Mouse (Mus musculus): Measurements from ENCODE around the gene Pbx4. TPM values are rescaled to one million over a fixed set of nuclear protein-coding genes. Genes with fewer than 3 reads are reported as not detected.

Gene Pbx4
- polyA plus RNA-seq, 1 experiment, result not detected

GRCm38 (mm10) chr8:69822386-69823191, 9.7 kb upstream of the Pbx4 start, which contains the start of gene Lpar2:
Lpar2 (plus strand) TSS chr8:69822429.
- 2% methylated on average over 32 of the region's 35 CpGs for WGBS
- no peak within 1 kb of the TSS for H3K27ac ChIP-seq (ENCODE audit: insufficient read depth, low read depth, low read length)
- no peak for TF ChIP-seq POLR2A (IDR thresholded peaks at IDR 0.05; ENCODE audit: insufficient read depth, low read depth, low read length)
- TF ChIP-seq CTCF (IDR thresholded peaks at IDR 0.05; ENCODE audit: insufficient read depth, low read depth, low read length), result no peak
- H3K4me1 ChIP-seq (ENCODE audit: control insufficient read depth, insufficient read depth, low read length), result peaks cover 10% of the 10 kb centered on the region
- H3K4me3 ChIP-seq (ENCODE audit: insufficient read depth, low read depth, low read length), result peak within 1 kb of the TSS; percentile 52

- Histone ChIP-seq H3K4me3 (ENCODE audit: insufficient read depth, low read depth, low read length) (no peak overlapping the region), H3K27ac (ENCODE audit: insufficient read depth, low read depth, low read length) (no peak overlapping the region), H3K4me1 (ENCODE audit: control insufficient read depth, insufficient read depth, low read length) (peaks cover 10% of the 10 kb centered on the region)
- 94% methylated on average over 12 of the region's 12 CpGs for WGBS
- TF ChIP-seq POLR2A (IDR thresholded peaks at IDR 0.05; ENCODE audit: insufficient read depth, low read depth, low read length), result no peak
- no peak for TF ChIP-seq CTCF (IDR thresholded peaks at IDR 0.05; ENCODE audit: insufficient read depth, low read depth, low read length)
These were observed 5.9 kb upstream of the Pbx4 start for GRCm38 (mm10) chr8:69826371-69826770.

GRCm38 (mm10) chr8:69837057-69837682, 4.9 kb downstream of the Pbx4 start:
- TF ChIP-seq POLR2A (IDR thresholded peaks at IDR 0.05; ENCODE audit: insufficient read depth, low read depth, low read length) (no peak), CTCF (IDR thresholded peaks at IDR 0.05; ENCODE audit: insufficient read depth, low read depth, low read length) (no peak)
- H3K4me3 ChIP-seq (ENCODE audit: insufficient read depth, low read depth, low read length), result no peak overlapping the region
- 84% methylated on average over 8 of the region's 8 CpGs for WGBS
- H3K27ac ChIP-seq (ENCODE audit: insufficient read depth, low read depth, low read length), result no peak overlapping the region
- peaks cover 4% of the 10 kb centered on the region; the same call in 1 of the 2 replicates for H3K4me1 ChIP-seq (ENCODE audit: control insufficient read depth, insufficient read depth, low read length)

GRCm38 (mm10) chr8:69847167-69848065, 15.1 kb downstream of the Pbx4 start:
- no peak for TF ChIP-seq CTCF (IDR thresholded peaks at IDR 0.05; ENCODE audit: insufficient read depth, low read depth, low read length)
- TF ChIP-seq POLR2A (IDR thresholded peaks at IDR 0.05; ENCODE audit: insufficient read depth, low read depth, low read length), result no peak
- H3K4me1 ChIP-seq (ENCODE audit: control insufficient read depth, insufficient read depth, low read length), result peaks cover 8% of the 10 kb centered on the region

DNA sequence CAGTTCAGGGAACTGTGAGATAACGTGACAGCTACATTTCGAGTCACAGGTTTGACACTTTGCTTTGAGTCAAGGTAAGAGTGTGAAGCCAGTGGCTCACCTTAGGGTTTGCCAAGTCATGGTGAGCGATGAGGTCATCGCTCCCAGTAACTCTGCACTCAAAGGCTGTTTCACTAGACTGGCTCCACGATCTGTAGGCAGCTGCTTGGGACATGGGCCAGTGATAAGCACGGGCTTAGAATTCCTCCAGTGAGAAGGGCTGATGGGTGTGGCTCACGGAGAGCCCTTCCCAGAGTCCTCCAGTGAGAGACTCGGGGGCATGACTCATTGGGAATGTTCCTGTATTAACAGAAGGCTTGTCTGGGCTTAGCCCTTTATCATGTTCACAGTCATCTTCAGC, 16.7 kb downstream of the Pbx4 start:
- WGBS, result 87% methylated on average over 8 of the region's 8 CpGs
- TF ChIP-seq CTCF (IDR thresholded peaks at IDR 0.05; ENCODE audit: insufficient read depth, low read depth, low read length) (no peak), POLR2A (IDR thresholded peaks at IDR 0.05; ENCODE audit: insufficient read depth, low read depth, low read length) (no peak)
- Histone ChIP-seq H3K4me3 (ENCODE audit: insufficient read depth, low read depth, low read length) (no peak overlapping the region), H3K27ac (ENCODE audit: insufficient read depth, low read depth, low read length) (no peak overlapping the region), H3K4me1 (ENCODE audit: control insufficient read depth, insufficient read depth, low read length) (peaks cover 8% of the 10 kb centered on the region)

More at GRCm38 (mm10) chr8:69847167-69848065, 15.1 kb downstream of the Pbx4 start:
- Histone ChIP-seq H3K27ac (ENCODE audit: insufficient read depth, low read depth, low read length) (no peak overlapping the region), H3K4me3 (ENCODE audit: insufficient read depth, low read depth, low read length) (no peak overlapping the region)
- whole genome bisulfite sequencing, result 84% methylated on average over 3 of the region's 3 CpGs

DNA sequence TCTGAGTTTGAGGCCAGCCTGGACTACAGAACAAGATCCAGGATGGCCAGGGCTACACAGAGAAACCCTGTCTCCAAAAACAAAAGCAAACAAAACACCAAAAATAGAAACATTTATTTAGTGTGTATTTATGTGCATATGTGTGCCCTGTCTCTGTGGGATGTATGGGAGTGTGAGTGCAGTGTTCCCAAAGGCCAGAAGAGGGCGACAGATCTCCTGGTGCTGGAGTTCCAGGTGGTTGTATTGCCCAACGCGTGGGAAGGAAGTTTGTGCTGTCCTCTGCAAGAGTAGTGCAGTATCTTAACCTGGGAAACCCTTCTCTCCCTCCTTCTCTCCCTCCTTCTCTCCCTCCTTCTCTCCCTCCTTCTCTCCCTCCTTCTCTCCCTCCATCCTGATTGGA, 17.6 kb downstream of the Pbx4 start:
- Histone ChIP-seq H3K27ac (ENCODE audit: insufficient read depth, low read depth, low read length) (no peak overlapping the region), H3K4me1 (ENCODE audit: control insufficient read depth, insufficient read depth, low read length) (peaks cover 8% of the 10 kb centered on the region), H3K4me3 (ENCODE audit: insufficient read depth, low read depth, low read length) (no peak overlapping the region)
- no peak for TF ChIP-seq CTCF (IDR thresholded peaks at IDR 0.05; ENCODE audit: insufficient read depth, low read depth, low read length)
- no peak for TF ChIP-seq POLR2A (IDR thresholded peaks at IDR 0.05; ENCODE audit: insufficient read depth, low read depth, low read length)
- 49% methylated on average over 3 of the region's 3 CpGs for WGBS

- Histone ChIP-seq H3K27ac (ENCODE audit: insufficient read depth, low read depth, low read length) (no peak overlapping the region), H3K4me1 (ENCODE audit: control insufficient read depth, insufficient read depth, low read length) (peaks cover 8% of the 10 kb centered on the region), H3K4me3 (ENCODE audit: insufficient read depth, low read depth, low read length) (no peak overlapping the region)
- no peak for TF ChIP-seq POLR2A (IDR thresholded peaks at IDR 0.05; ENCODE audit: insufficient read depth, low read depth, low read length)
- TF ChIP-seq CTCF (IDR thresholded peaks at IDR 0.05; ENCODE audit: insufficient read depth, low read depth, low read length), result no peak
- 77% methylated on average over 7 of the region's 7 CpGs for WGBS
These were observed 18.7 kb downstream of the Pbx4 start for GRCm38 (mm10) chr8:69850926-69851506.

GRCm38 (mm10) chr8:69853869-69854268, 21.6 kb downstream of the Pbx4 start:
- no peak overlapping the region for H3K4me3 ChIP-seq (ENCODE audit: insufficient read depth, low read depth, low read length)
- 94% methylated on average over 10 of the region's 10 CpGs for WGBS
- TF ChIP-seq POLR2A (IDR thresholded peaks at IDR 0.05; ENCODE audit: insufficient read depth, low read depth, low read length), result no peak
- no peak for TF ChIP-seq CTCF (IDR thresholded peaks at IDR 0.05; ENCODE audit: insufficient read depth, low read depth, low read length)
- no peak overlapping the region for H3K27ac ChIP-seq (ENCODE audit: insufficient read depth, low read depth, low read length)
- H3K4me1 ChIP-seq (ENCODE audit: control insufficient read depth, insufficient read depth, low read length), result peaks cover 8% of the 10 kb centered on the region

All from olfactory bulb, adult 2 months (tissue).